Mouse (Mus musculus): ENCODE results near the gene Arhgap29. TPM values are rescaled to one million over a fixed set of nuclear protein-coding genes. Genes with fewer than 3 reads are reported as not detected.

Gene Arhgap29
- polyA plus RNA-seq (2012; rRNA removed): 6.2 and 7.5 TPM in 2 replicates

DNA sequence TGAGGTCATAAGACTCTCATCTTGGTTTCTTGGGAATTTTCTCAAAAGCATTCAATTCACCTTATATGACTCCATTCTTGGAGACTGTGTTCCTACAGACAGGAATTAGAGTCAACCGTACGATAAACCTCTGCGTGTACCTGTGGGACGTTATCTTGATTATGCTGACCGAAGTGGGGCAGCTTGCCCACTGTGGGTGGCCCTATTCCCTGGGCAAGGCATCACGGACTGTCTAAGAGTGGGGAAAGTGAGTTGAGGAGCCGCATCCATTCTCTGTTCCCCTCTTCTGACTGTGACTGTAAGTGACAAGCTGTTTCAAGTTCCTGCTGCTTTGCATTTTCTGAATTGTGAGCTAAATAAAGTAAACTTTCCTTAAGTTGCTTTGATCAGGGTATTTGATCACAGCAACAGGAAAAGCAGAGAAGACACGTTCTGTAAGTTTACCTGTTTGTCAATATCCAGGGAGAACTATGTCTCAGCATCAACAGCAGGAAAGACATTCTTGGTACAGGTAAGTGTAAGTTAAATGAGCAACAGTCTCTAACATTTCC, at the start of gene Arhgap29:
Gene Arhgap29, plus strand, starts transcription at position 501 of the 551 bp plus-strand sequence.
- Histone ChIP-seq H3K4me1 (ENCODE audit: control insufficient read depth, insufficient read depth, insufficient read length) (peaks cover 4% of the 10 kb centered on the region), H3K36me3 (ENCODE audit: control insufficient read depth, insufficient read depth, low read length) (no peaks in the 10 kb centered on the region), H3K4me3 (ENCODE audit: extremely low read depth, insufficient read depth, insufficient read length) (peak within 1 kb of the TSS; percentile 55), H3K27me3 (ENCODE audit: control insufficient read depth, insufficient read depth, low read length) (peaks cover 11% of the 10 kb centered on the region), H3K27ac (ENCODE audit: insufficient read depth, low read length) (peak within 1 kb of the TSS; percentile 62)
- no peak for DNase-seq (ENCODE audit: low read depth in 1 of 2, low spot score in 2 of 2)
- TF ChIP-seq POLR2A (IDR thresholded peaks at IDR 0.05; ENCODE audit: low read depth, low read length) (no peak), CTCF (IDR thresholded peaks at IDR 0.05; ENCODE audit: extremely low read depth, insufficient read depth, insufficient read length, insufficient replicate concordance) (no peak)
- 91% methylated on average over 8 of the region's 8 CpGs for WGBS

DNA sequence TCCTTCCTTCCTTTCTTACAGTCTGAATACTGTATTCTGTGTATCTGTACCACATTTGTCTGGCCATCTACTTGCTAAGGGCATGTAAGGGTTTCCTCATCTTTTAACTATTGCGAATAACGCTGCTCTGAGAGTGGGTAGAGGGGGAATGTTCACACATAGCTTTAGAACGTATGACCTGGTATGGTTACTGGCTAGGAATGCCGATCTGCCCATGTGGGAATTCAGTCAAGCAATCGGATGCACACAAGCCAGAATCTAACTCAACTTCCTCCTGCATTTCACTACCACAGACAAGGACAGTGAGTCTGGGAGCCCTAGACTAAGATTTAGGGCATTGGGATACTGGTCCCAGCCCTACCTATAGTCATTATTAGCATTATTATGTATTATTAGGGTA, 49.6 kb upstream of the Arhgap29 start:
- no peak overlapping the region for H3K27ac ChIP-seq (ENCODE audit: insufficient read depth, low read length)
- no peaks in the 10 kb centered on the region for H3K4me1 ChIP-seq (ENCODE audit: control insufficient read depth, insufficient read depth, insufficient read length)
- H3K36me3 ChIP-seq (ENCODE audit: control insufficient read depth, insufficient read depth, low read length): no peaks in the 10 kb centered on the region
- TF ChIP-seq POLR2A (IDR thresholded peaks at IDR 0.05; ENCODE audit: low read depth, low read length) (no peak), CTCF (IDR thresholded peaks at IDR 0.05; ENCODE audit: extremely low read depth, insufficient read depth, insufficient read length, insufficient replicate concordance) (no peak)
- no peak overlapping the region for H3K4me3 ChIP-seq (ENCODE audit: extremely low read depth, insufficient read depth, insufficient read length)
- no peaks in the 10 kb centered on the region for H3K27me3 ChIP-seq (ENCODE audit: control insufficient read depth, insufficient read depth, low read length)
- no peak for DNase-seq (ENCODE audit: low read depth in 1 of 2, low spot score in 2 of 2)
- 88% methylated on average over 5 of the region's 5 CpGs for WGBS

- no peaks in the 10 kb centered on the region for H3K27me3 ChIP-seq (ENCODE audit: control insufficient read depth, insufficient read depth, low read length)
- WGBS: 76% methylated on average over 4 of the region's 4 CpGs
- H3K36me3 ChIP-seq (ENCODE audit: control insufficient read depth, insufficient read depth, low read length): no peaks in the 10 kb centered on the region
- TF ChIP-seq POLR2A (IDR thresholded peaks at IDR 0.05; ENCODE audit: low read depth, low read length): no peak
- no peak for TF ChIP-seq CTCF (IDR thresholded peaks at IDR 0.05; ENCODE audit: extremely low read depth, insufficient read depth, insufficient read length, insufficient replicate concordance)
- no peak overlapping the region for H3K4me3 ChIP-seq (ENCODE audit: extremely low read depth, insufficient read depth, insufficient read length)
- no peak for DNase-seq (ENCODE audit: low read depth in 1 of 2, low spot score in 2 of 2)
- no peaks in the 10 kb centered on the region for H3K4me1 ChIP-seq (ENCODE audit: control insufficient read depth, insufficient read depth, insufficient read length)
- no peak overlapping the region for H3K27ac ChIP-seq (ENCODE audit: insufficient read depth, low read length)
Observed at GRCm38 (mm10) chr3:121903286-121903685, 49.1 kb upstream of the Arhgap29 start.

- WGBS: 80% methylated on average over 8 of the region's 8 CpGs
- DNase-seq (ENCODE audit: low read depth in 1 of 2, low spot score in 2 of 2): no peak
- Histone ChIP-seq H3K27me3 (ENCODE audit: control insufficient read depth, insufficient read depth, low read length) (no peaks in the 10 kb centered on the region), H3K36me3 (ENCODE audit: control insufficient read depth, insufficient read depth, low read length) (no peaks in the 10 kb centered on the region), H3K4me1 (ENCODE audit: control insufficient read depth, insufficient read depth, insufficient read length) (no peaks in the 10 kb centered on the region), H3K27ac (ENCODE audit: insufficient read depth, low read length) (no peak overlapping the region), H3K4me3 (ENCODE audit: extremely low read depth, insufficient read depth, insufficient read length) (no peak overlapping the region)
- no peak for TF ChIP-seq CTCF (IDR thresholded peaks at IDR 0.05; ENCODE audit: extremely low read depth, insufficient read depth, insufficient read length, insufficient replicate concordance)
- no peak for TF ChIP-seq POLR2A (IDR thresholded peaks at IDR 0.05; ENCODE audit: low read depth, low read length)
Observed at GRCm38 (mm10) chr3:121903695-121904094, 48.6 kb upstream of the Arhgap29 start.

- Histone ChIP-seq H3K4me1 (ENCODE audit: control insufficient read depth, insufficient read depth, insufficient read length) (no peaks in the 10 kb centered on the region), H3K27me3 (ENCODE audit: control insufficient read depth, insufficient read depth, low read length) (no peaks in the 10 kb centered on the region), H3K4me3 (ENCODE audit: extremely low read depth, insufficient read depth, insufficient read length) (no peak overlapping the region), H3K36me3 (ENCODE audit: control insufficient read depth, insufficient read depth, low read length) (no peaks in the 10 kb centered on the region), H3K27ac (ENCODE audit: insufficient read depth, low read length) (no peak overlapping the region)
- 92% methylated on average over 2 of the region's 2 CpGs for WGBS
- no peak for TF ChIP-seq POLR2A (IDR thresholded peaks at IDR 0.05; ENCODE audit: low read depth, low read length)
- no peak for DNase-seq (ENCODE audit: low read depth in 1 of 2, low spot score in 2 of 2)
Observed at GRCm38 (mm10) chr3:121904476-121904875, 47.9 kb upstream of the Arhgap29 start.

GRCm38 (mm10) chr3:121906623-121907022, 45.7 kb upstream of the Arhgap29 start:
- DNase-seq (ENCODE audit: low read depth in 1 of 2, low spot score in 2 of 2): no peak
- Histone ChIP-seq H3K27me3 (ENCODE audit: control insufficient read depth, insufficient read depth, low read length) (no peaks in the 10 kb centered on the region), H3K36me3 (ENCODE audit: control insufficient read depth, insufficient read depth, low read length) (no peaks in the 10 kb centered on the region), H3K27ac (ENCODE audit: insufficient read depth, low read length) (no peak overlapping the region), H3K4me1 (ENCODE audit: control insufficient read depth, insufficient read depth, insufficient read length) (no peaks in the 10 kb centered on the region), H3K4me3 (ENCODE audit: extremely low read depth, insufficient read depth, insufficient read length) (no peak overlapping the region)
- TF ChIP-seq CTCF (IDR thresholded peaks at IDR 0.05; ENCODE audit: extremely low read depth, insufficient read depth, insufficient read length, insufficient replicate concordance) (no peak), POLR2A (IDR thresholded peaks at IDR 0.05; ENCODE audit: low read depth, low read length) (no peak)
- 71% methylated on average over 8 of the region's 8 CpGs for whole genome bisulfite sequencing

DNA sequence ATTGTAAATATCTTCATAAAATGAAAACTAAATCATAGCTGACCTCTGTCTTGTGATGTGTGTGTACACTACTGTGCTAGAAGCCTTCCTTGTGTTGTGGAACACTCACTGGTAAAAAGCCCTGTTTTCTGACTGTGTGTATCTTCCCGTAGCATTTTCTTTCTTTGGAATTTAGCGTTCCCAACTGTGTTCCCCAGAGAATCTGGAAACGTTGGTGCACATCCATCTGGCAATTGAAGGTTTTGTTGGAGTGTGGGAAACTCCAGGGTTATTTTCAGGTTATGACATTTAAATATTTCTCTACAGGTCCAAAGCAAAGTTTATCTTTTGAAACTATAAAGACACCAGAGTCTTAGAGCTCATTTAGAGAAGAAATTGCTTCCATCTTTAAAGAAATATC, 43.2 kb upstream of the Arhgap29 start:
- H3K4me3 ChIP-seq (ENCODE audit: extremely low read depth, insufficient read depth, insufficient read length): no peak overlapping the region
- no peaks in the 10 kb centered on the region for H3K27me3 ChIP-seq (ENCODE audit: control insufficient read depth, insufficient read depth, low read length)
- WGBS: 79% methylated on average over 3 of the region's 3 CpGs
- no peaks in the 10 kb centered on the region for H3K36me3 ChIP-seq (ENCODE audit: control insufficient read depth, insufficient read depth, low read length)
- no peak overlapping the region for H3K27ac ChIP-seq (ENCODE audit: insufficient read depth, low read length)
- no peaks in the 10 kb centered on the region for H3K4me1 ChIP-seq (ENCODE audit: control insufficient read depth, insufficient read depth, insufficient read length)
- TF ChIP-seq CTCF (IDR thresholded peaks at IDR 0.05; ENCODE audit: extremely low read depth, insufficient read depth, insufficient read length, insufficient replicate concordance) (no peak), POLR2A (IDR thresholded peaks at IDR 0.05; ENCODE audit: low read depth, low read length) (no peak)
- DNase-seq (ENCODE audit: low read depth in 1 of 2, low spot score in 2 of 2): no peak

Data from spleen, adult 2 months (tissue).